Mouse (Mus musculus): ENCODE data around the gene Gm11077.

Gm11077 gene

GRCm38 (mm10) chr6:140729272-140729671 is at the start of gene Gm11077:
TSS of gene Gm11077 (plus strand) at chr6:140729284.
- DNase-seq (ENCODE audit: low spot score): no peak

GRCm38 (mm10) chr6:140680713-140681112 is 48.4 kb upstream of the Gm11077 start:
- no peak for DNase-seq (ENCODE audit: low spot score)

GRCm38 (mm10) chr6:140682829-140683228 is 46.3 kb upstream of the Gm11077 start:
- no peak for DNase-seq (ENCODE audit: low spot score)

- no peak for DNase-seq (ENCODE audit: low spot score)
Measured at GRCm38 (mm10) chr6:140684403-140684802, 44.7 kb upstream of the Gm11077 start.

GRCm38 (mm10) chr6:140689617-140690404 is 39.3 kb upstream of the Gm11077 start:
- no peak for DNase-seq (ENCODE audit: low spot score)

- no peak for DNase-seq (ENCODE audit: low spot score)
Measured at GRCm38 (mm10) chr6:140692160-140692559, 36.9 kb upstream of the Gm11077 start.

- no peak for DNase-seq (ENCODE audit: low spot score)
Measured at GRCm38 (mm10) chr6:140696192-140696879, 32.7 kb upstream of the Gm11077 start.

GRCm38 (mm10) chr6:140697994-140698393 is 31.1 kb upstream of the Gm11077 start:
- DNase-seq (ENCODE audit: low spot score): peak; percentile 28

- DNase-seq (ENCODE audit: low spot score): no peak
Measured at GRCm38 (mm10) chr6:140698596-140698995, 30.5 kb upstream of the Gm11077 start.

GRCm38 (mm10) chr6:140701259-140701658 is 27.8 kb upstream of the Gm11077 start:
- DNase-seq (ENCODE audit: low spot score): no peak

GRCm38 (mm10) chr6:140705132-140705531 is 24.0 kb upstream of the Gm11077 start:
- DNase-seq (ENCODE audit: low spot score): no peak

- DNase-seq (ENCODE audit: low spot score): no peak
Measured at GRCm38 (mm10) chr6:140706056-140706455, 23.0 kb upstream of the Gm11077 start.

- DNase-seq (ENCODE audit: low spot score): no peak
Measured at GRCm38 (mm10) chr6:140708059-140708458, 21.0 kb upstream of the Gm11077 start.

GRCm38 (mm10) chr6:140709415-140710107 is 19.5 kb upstream of the Gm11077 start:
- DNase-seq (ENCODE audit: low spot score): no peak

GRCm38 (mm10) chr6:140712754-140713153 is 16.3 kb upstream of the Gm11077 start:
- peak; percentile 34 for DNase-seq (ENCODE audit: low spot score)

GRCm38 (mm10) chr6:140714905-140715365 is 14.1 kb upstream of the Gm11077 start:
- DNase-seq (ENCODE audit: low spot score): peak; percentile 50

- DNase-seq (ENCODE audit: low spot score): no peak
Measured at GRCm38 (mm10) chr6:140722058-140722457, 7.0 kb upstream of the Gm11077 start.

- DNase-seq (ENCODE audit: low spot score): no peak
Measured at GRCm38 (mm10) chr6:140730669-140731401, 1.8 kb downstream of the Gm11077 start.

GRCm38 (mm10) chr6:140731402-140731730 is 2.3 kb downstream of the Gm11077 start:
- peak; percentile 33 for DNase-seq (ENCODE audit: low spot score)

- no peak for DNase-seq (ENCODE audit: low spot score)
Measured at GRCm38 (mm10) chr6:140732971-140733640, 4.0 kb downstream of the Gm11077 start.

GRCm38 (mm10) chr6:140733641-140733986 is 4.5 kb downstream of the Gm11077 start:
- no peak for DNase-seq (ENCODE audit: low spot score)

GRCm38 (mm10) chr6:140745586-140745985 is 16.5 kb downstream of the Gm11077 start:
- DNase-seq (ENCODE audit: low spot score): no peak
